Mouse (Mus musculus): ENCODE measurements around the gene Slc43a1. TPM values are rescaled to one million over a fixed set of nuclear protein-coding genes. Genes with fewer than 3 reads are reported as not detected.

Gene Slc43a1
- total RNA-seq, 2 experiments from 2014 or later: 5.6 to 7.8 TPM

DNA sequence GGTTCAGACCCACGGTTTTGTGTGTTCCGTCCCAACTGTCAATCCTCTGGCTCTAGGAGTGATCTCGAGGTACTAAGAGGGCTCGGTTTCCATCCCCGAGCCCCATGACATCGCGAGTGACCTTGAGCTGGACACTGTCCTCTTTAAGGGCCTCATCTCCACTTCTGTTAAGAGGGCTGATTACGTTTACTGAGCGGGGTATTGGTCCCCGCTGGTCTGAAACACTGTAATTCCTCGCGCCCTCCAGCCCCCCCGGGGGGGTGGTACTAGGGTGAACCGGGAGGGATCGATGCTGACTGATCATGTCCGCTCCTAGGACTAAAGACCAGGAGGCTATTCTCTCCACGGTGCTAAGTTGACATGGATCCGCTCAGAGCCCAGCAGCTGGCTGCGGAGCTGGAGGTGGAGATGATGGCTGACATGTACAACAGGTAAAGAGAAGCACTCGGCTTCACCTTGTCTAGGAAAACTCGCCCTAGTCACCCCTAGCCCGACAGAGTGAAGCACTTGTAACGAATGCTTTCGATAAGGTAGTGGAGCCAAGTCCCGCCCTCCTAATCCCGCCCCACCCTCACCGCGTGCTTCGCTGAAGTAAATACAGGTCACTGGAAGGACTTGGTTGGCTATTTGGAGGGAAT lies 11.2 kb upstream of the Slc43a1 start:
- no peak for DNase-seq (ENCODE audit: low spot score in 2 of 2)

GRCm38 (mm10) chr2:84831666-84832391 lies 6.8 kb upstream of the Slc43a1 start:
- peak; percentile 80 to 87 for DNase-seq (ENCODE audit: low spot score in 2 of 2)

DNA sequence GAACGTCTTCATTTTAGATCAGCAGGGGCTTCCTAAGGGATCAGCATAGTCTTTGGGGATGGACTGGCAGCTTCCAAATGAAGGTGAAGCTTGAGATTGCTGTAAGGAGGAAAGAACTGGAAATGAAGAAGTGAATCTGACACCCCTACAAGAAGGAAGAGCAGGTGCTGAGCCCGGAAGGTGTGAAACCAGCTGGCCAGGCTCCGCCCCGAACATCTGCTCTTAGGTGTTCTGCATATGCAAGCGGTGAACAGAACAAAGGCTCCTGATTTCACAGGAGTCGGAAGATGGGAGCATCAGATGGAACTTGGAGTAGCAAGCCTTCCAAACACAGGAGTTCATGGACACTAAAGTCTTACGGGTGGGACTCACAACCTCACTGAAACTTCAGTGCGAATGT lies 1.5 kb upstream of the Slc43a1 start:
- DNase-seq (ENCODE audit: low spot score in 2 of 2): no peak

- DNase-seq (ENCODE audit: low spot score in 2 of 2): no peak
Observed at GRCm38 (mm10) chr2:84837817-84838592, 645 bp upstream of the Slc43a1 start.

- DNase-seq (ENCODE audit: low spot score in 2 of 2): peak; percentile 42 to 57
Observed at GRCm38 (mm10) chr2:84838993-84839980, 637 bp downstream of the Slc43a1 start.

DNA sequence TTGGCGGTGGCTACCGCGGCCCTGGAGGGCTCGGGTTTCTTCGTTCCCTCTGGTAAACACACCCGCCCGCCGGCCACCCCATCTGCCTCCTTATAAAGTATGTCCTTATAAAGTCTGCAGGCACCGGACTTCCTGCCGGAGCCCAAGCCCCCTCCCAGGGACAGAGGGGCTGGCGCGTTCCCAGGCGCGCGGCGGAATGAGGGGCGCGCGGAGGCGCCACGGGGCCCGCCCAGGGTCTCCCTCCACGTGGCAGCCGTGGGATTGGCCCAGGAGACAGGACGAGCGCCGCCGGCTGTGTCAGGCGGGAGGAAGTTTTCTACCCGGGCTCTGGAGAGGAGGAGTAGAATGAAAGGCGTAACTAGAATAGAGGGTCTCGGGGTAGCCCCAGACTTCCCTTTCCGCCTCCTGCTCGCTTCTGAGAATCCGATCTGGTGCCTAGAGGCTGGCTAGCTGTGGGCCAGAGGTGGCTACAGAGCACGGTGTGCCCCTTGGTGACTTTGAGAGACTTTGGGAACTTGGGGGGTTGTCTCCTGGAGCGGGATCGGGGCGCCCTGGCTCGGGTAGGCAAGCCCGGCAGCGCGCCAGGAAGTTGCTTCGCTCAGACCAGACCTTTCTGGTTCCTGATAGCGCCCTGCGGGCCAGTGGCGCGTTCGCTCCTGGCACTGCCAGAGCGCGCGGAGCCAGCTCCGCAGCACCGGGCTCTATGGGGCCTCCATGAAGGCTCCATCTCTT lies 1.5 kb downstream of the Slc43a1 start:
- DNase-seq (ENCODE audit: low spot score in 2 of 2): peak; percentile 64 to 80

DNA sequence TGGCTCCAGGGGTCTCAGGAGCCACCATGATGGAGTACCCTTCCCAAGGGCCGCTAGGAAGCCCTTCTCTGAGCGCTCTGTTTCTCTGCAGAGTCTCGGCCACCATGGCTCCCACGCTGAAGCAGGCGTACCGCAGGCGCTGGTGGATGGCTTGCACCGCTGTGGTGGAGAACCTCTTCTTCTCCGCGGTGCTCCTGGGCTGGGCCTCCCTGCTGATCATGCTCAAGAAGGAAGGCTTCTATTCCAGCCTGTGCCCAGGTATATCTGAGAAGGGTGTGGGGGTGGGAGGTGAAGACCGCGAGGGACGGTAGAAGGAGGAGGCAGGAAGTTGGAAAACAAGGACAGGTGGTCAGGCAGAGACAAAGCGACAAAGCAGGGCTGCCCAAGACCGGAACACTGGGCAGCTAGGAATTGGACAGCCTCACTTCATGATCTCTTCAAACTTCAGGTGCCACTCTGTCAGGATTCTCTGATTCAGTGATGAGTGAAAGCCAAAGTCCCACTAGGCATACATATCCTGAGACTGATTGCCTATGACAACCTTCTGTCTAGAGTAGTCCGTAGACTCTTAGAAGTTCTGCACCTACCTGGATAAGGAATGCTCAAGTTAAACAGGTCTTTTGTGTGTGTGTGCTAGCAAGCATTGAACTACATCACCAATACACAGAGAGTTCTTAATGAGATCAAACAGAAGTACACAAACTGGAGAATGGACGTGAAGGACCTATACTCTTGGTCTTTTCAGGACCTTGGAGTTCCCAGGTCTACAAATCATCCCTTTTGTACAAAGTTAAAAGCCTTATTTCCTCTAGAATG lies 2.3 kb downstream of the Slc43a1 start:
- DNase-seq (ENCODE audit: low spot score in 2 of 2): no peak

DNA sequence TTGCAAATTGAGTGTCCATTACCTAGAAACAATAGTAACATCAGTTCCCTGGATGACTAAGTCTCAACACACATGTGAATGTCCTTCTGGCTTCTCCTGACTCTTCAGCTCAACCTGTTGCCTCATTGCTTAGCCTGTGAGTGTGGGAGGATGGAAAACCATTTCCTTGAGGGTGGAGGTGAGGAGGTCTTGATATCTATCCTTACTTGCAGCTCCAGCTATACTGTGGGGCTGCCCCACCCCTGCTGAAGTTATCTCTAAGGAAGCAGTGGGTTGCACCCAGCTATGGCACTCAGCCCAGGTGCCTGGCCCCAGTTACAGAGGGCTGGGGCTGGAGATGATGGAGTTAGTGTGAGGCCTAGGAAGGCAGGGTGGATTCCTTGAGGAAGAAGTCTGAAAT lies 3.3 kb downstream of the Slc43a1 start:
- DNase-seq (ENCODE audit: low spot score in 2 of 2): no peak

DNA sequence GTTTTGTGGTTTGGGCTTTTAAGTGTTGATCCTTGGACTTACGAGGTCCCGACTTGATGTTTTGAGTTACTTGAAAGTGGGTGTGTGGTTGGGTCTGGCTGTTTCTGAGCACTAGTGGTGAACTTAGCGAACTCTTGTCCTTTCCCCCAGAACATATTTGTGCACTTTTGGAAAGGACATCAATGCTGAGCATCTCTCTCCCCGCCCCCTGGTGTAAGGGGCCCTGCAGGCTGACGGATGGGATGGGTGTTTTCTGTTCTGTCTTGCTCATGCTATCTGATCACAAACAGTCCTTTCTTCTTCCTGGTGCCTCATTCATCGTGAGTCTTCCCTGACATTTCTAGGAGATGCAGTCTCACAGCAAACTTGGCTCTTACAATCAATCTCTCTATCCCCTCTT lies 5.0 kb downstream of the Slc43a1 start:
- DNase-seq (ENCODE audit: low spot score in 2 of 2): no peak

DNA sequence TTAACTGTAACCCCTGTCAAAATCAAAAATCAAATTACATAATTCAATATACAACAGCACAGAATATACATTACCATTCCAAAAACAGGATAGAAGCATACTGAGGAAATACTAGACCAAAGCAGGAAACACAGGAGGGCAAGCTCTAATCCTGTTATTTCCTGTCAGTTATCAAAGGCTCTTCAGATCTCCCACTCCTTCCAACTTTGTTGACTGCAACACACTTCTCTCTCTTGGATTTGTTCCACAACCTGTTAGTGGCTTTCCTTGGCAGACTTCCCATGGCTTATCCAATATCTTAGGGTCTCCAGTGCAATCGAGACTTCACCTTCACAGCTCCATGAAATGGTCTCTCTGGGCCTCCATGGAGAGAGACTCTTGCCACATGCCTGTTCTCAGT lies 6.6 kb downstream of the Slc43a1 start:
- DNase-seq (ENCODE audit: low spot score in 2 of 2): no peak

DNA sequence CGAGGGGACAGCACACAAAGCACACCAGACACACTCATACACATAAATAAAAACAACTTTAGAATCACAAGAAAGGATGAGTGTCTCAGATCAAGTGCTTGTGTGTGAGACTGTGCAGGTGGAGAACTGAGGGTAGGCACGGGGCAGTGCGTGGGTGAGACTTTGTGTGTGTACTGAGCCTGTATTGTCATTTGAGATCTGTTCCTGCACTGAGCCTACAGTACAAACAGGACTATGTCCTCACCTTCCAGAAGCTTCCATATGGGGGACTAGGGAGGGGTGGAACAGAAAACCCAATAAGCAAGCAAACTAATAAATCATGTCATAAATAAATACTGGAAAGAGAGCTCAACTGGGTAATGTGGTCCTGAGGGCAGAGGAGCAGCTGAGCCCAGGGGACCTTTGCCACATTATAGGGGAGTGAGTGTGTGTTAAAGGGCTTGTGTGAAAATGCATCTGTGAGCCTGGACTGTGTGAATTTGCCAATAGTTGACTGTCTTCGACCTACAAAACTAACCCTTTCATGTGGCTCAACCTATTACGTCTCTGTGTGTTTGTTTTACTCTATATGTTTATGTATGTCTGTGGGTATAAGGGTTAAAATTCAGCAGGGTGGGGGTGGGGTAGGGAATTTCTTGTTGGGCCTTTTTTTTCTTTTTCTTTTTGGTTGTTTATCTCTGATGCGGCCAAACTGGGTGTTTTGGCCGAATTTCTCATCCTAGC lies 11.9 kb downstream of the Slc43a1 start:
- DNase-seq (ENCODE audit: low spot score in 2 of 2): no peak

GRCm38 (mm10) chr2:84851130-84852040 lies 12.7 kb downstream of the Slc43a1 start:
- peak; percentile 65 to 76 for DNase-seq (ENCODE audit: low spot score in 2 of 2)

DNA sequence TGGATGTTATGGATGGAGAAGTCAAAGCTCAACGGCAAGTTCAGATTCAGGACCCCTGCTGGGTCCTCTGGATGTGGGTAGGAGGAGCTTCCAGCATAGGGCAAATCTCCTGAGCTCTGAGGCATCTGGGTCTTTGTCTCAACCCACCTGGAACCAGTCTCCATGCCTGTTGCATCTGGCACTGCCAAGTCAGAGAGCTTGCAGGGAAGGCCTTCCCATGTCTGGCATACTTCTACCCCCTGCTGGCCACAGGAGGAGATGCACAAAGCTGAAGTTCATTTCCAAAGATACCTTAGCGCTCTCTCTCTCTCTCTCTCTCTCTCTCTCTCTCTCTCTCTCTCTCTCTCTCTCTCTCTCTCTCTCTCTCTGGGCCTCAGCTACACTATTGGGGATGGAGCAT lies 17.1 kb downstream of the Slc43a1 start:
- DNase-seq (ENCODE audit: low spot score in 2 of 2): peak in 1 of 2 experiments; percentile 53

DNA sequence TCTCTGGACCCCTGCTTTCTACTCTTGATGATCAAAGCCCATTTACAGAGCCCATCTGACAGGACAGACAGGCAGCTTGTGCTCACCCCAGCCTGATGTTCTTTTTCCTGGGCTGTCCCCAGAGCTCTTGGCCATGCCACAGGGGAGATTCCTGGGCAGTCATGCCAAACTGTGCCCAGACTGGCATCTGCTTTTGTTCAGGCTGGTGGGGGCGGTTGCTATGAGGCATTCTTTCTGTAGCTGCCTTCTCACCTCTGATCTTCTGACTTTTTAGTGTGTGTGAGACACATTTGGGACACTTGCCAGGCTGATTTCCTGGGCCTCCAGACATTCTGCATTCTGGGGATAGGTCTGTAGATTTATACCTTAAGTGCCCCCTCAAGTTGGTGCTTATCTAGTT lies 19.9 kb downstream of the Slc43a1 start:
- no peak for DNase-seq (ENCODE audit: low spot score in 2 of 2)

DNA sequence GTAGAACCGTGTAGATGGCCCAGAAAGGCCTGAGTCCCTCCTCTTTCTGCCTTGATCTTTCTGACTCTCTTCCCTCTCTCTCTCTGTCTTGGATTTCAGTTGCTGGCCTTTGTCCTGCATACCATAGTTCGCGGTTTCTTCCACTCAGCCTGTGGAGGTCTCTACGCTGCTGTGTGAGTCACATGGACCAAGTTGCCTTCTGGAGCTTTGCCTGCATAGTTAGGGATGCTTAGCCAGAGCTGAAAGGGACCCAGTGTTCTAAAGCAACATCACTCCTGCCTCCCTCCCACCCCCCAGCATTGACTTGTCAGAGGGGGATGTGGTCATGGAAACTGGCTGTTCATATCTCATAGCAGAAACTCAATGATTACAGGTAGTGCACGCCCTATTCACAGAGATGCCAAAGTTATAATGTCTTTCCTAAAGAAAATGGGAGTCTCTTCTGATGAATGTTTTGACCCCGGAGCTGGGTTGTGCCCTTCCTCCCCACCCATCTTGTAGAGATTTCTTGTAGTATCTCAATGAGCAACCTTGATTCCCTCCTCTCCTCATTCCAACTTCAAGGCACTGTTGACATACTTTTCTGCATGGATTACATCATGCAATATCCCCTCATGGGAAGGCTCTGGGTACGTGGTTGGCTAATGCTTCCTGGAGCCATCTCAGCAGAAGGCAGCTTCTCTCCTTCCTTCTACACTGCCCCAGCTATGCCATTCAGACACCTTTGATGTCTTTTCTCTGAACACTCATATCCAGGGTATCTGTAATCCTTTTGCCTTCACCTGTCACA lies 21.5 kb downstream of the Slc43a1 start:
- DNase-seq (ENCODE audit: low spot score in 2 of 2): no peak

DNA sequence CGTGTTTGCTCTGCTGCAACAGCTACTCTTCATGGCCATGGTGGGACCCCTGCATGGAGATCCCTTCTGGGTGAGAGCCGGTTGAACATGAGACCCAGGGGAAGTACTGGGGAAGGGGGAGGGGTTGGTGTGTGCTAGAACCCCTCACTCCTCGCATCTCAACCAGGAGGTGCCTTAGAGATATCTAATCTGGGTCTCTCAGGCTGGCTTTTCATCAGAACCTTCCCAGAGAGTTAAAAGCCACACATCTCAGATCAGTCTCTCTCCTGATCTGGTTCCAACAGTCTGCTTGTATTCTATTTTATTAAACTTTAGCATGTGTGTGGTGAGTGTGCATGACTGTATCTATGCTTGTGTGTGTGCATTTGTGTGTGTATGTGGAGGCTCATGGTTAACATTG lies 22.8 kb downstream of the Slc43a1 start:
- DNase-seq (ENCODE audit: low spot score in 2 of 2): no peak

GRCm38 (mm10) chr2:84862231-84862630 lies 23.6 kb downstream of the Slc43a1 start:
- no peak for DNase-seq (ENCODE audit: low spot score in 2 of 2)
